Mouse (Mus musculus) thymus, adult 2 months (tissue): ENCODE data around the gene Traf3ip1.

Experiments
- CTCF ChIP-seq: fragments of 200-500 bp; IDR thresholded peaks from 2 replicates; pipeline ENCODE4 v1.5.1; 2012; ENCODE audit warnings: mild to moderate bottlenecking, control low read depth, low read length, moderate library complexity, borderline replicate concordance; ENCODE audit not compliant: control insufficient read depth, poor library complexity, insufficient read depth; ENCODE audit errors: extremely low read depth
- POLR2A ChIP-seq: fragments of 200-500 bp; IDR thresholded peaks from 2 replicates; pipeline ENCODE4 v1.6.1; 2012; ENCODE audit warnings: mild to moderate bottlenecking, low read length, control low read depth, moderate library complexity; ENCODE audit not compliant: control insufficient read depth, poor library complexity, insufficient read depth; ENCODE audit errors: extremely low read depth

DNA sequence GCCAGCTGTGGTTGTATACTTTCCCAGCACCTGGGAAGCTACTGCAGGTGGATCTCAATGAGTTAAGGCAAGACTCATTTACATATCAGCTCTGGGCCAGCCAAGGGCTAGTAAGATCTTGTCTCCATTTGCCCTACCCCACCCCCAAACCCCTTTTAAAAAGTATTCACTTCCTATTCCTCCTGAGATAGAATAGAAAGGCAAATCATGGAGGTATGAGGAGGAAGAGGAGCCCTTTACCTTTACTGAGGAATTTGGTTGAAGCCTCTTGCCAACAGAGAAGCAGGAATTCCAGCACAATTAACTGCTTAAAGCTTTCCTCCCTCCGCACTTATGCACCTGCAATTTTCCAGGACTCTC lies 44.1 kb downstream of the Traf3ip1 start:
- TF ChIP-seq CTCF (no peak), POLR2A (no peak)
